Mouse (Mus musculus) ovary, adult 18-20 months (tissue): ENCODE results near the gene Dtnb.

ENCODE experiments used
- DNase-seq: peaks from one replicate; pipeline ENCODE4 v3.0.0; 2022; ENCODE audit warnings: low spot score, mixed read lengths

Dtnb gene

GRCm38 (mm10) chr12:3572581-3573397 is 608 bp downstream of the Dtnb start:
- DNase-seq: peak; percentile 28

- no peak for DNase-seq
These were observed 1.2 kb downstream of the Dtnb start for GRCm38 (mm10) chr12:3573410-3573809.

GRCm38 (mm10) chr12:3574670-3575069 is 2.5 kb downstream of the Dtnb start:
- DNase-seq: no peak

- DNase-seq: no peak
These were observed 7.9 kb downstream of the Dtnb start for GRCm38 (mm10) chr12:3579958-3580530.

GRCm38 (mm10) chr12:3582604-3583003 is 10.4 kb downstream of the Dtnb start:
- peak; percentile 39 for DNase-seq

GRCm38 (mm10) chr12:3585525-3585924 is 13.3 kb downstream of the Dtnb start:
- DNase-seq: no peak

GRCm38 (mm10) chr12:3587010-3587409 is 14.8 kb downstream of the Dtnb start:
- DNase-seq: no peak

- no peak for DNase-seq
These were observed 17.9 kb downstream of the Dtnb start for GRCm38 (mm10) chr12:3590039-3590438.

- DNase-seq: no peak
These were observed 19.4 kb downstream of the Dtnb start for GRCm38 (mm10) chr12:3591595-3591994.

GRCm38 (mm10) chr12:3602786-3603185 is 30.6 kb downstream of the Dtnb start:
- DNase-seq: no peak

- DNase-seq: no peak
These were observed 34.0 kb downstream of the Dtnb start for GRCm38 (mm10) chr12:3606202-3606601.

- DNase-seq: no peak
These were observed 37.6 kb downstream of the Dtnb start for GRCm38 (mm10) chr12:3609747-3610146.

GRCm38 (mm10) chr12:3611871-3612270 is 39.7 kb downstream of the Dtnb start:
- DNase-seq: no peak

GRCm38 (mm10) chr12:3615041-3615440 is 42.9 kb downstream of the Dtnb start:
- no peak for DNase-seq

GRCm38 (mm10) chr12:3618144-3619020 is 46.2 kb downstream of the Dtnb start:
- no peak for DNase-seq

- no peak for DNase-seq
These were observed 46.8 kb downstream of the Dtnb start for GRCm38 (mm10) chr12:3619021-3619367.

GRCm38 (mm10) chr12:3626880-3627279 is 54.7 kb downstream of the Dtnb start:
- DNase-seq: no peak

- DNase-seq: no peak
These were observed 69.8 kb downstream of the Dtnb start for GRCm38 (mm10) chr12:3641931-3642330.

- no peak for DNase-seq
These were observed 84.6 kb downstream of the Dtnb start for GRCm38 (mm10) chr12:3656799-3657198.

- no peak for DNase-seq
These were observed 85.1 kb downstream of the Dtnb start for GRCm38 (mm10) chr12:3657234-3657633.

GRCm38 (mm10) chr12:3657786-3658185 is 85.6 kb downstream of the Dtnb start:
- DNase-seq: no peak

GRCm38 (mm10) chr12:3659554-3660311 is 87.6 kb downstream of the Dtnb start:
- no peak for DNase-seq
